In the genomic region with DNA sequence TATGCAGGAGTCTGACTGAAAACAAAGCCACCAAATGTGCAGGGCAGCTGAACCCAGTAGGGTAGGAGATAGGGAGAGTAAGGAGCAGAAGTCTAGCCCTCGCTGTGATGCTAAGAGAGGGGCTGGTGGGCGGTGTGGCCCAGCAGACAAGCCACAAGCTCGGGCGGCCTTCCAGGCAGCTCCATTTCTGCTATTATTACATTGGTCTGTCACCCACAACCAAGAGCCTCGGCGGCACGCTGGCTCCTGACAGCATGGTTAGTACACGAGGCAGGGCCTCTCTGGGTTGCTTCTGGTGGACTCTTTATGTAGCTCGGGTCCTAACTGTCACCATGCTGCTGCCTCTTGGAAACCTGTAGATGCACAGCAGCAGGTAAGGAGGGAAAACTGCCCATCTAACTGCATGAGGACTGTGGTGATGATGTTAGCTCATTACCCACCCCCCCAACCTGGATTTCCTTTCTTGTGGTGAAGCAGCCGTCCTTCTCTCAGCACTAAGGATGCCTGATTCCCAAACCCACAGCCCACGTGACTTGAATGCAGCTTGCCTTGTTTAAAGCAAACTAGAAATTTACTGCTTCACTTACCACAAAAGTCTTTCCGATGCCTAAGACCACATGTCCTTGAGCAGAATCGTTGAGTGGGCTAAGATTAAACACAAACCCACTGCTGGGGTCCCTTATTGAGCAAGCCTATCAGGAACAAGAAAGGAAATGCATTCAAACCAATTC, we compare ENCODE assay signal across 20 mouse cellular contexts. TPM values are rescaled to one million over a fixed set of nuclear protein-coding genes. Genes with fewer than 3 reads are reported as not detected.
DNase-seq lines count a peak whose midpoint lies in the region; ATAC-seq and TF ChIP-seq lines count a peak whose summit lies in the region.
"Had no signal": no experiment of that assay in that cellular context is flagged by ENCODE, and none has a peak within 500 bp of the region (broad histone marks: within the 10 kb centered on the region; RNA-seq: fewer than 3 reads in every experiment).

No protein-coding gene starts in this region.

- no peak for ATAC-seq in embryonic facial prominence, embryonic 12.5 days (ENCODE audit: insufficient number of reproducible peaks, insufficient read depth, low FRiP score, low TSS enrichment)
- no peak for ATAC-seq in liver, postnatal 0 days

- 82% methylated on average over 13 of the region's 13 CpGs for WGBS in embryonic facial prominence, embryonic 12.5 days
- WGBS in embryonic facial prominence, embryonic 10.5 days = 91% methylated on average over 13 of the region's 13 CpGs
- 58% methylated on average over 13 of the region's 13 CpGs for WGBS in liver, postnatal 0 days (ENCODE audit: insufficient replicate concordance)

- H3K9ac ChIP-seq in embryonic facial prominence, embryonic 12.5 days = no peak overlapping the region
- H3K9ac ChIP-seq in liver, postnatal 0 days (replicated peaks) = no peak overlapping the region
- H3K9ac ChIP-seq: hindbrain, embryonic 15.5 days; liver, embryonic 15.5 days; midbrain, embryonic 12.5 days; stomach, embryonic 15.5 days had no signal

- no peak overlapping the region for H3ac ChIP-seq in C2C12 (ENCODE audit: control insufficient read depth, insufficient read length, low read depth)

- no peak for DNase-seq in embryonic facial prominence, embryonic 10.5 days (ENCODE audit: low spot score)
- peak; percentile 30 to 44 for DNase-seq in left cerebral cortex, postnatal 14 days (ENCODE audit: low spot score in 2 of 2)
- no peak for DNase-seq in left cerebral cortex, adult 11 months (ENCODE audit: low spot score)
- peak; percentile 41 to 68 for DNase-seq in left cerebral cortex, postnatal 36 days (ENCODE audit: low spot score in 2 of 2)
- no peak for DNase-seq in neural tube, embryonic 10.5 days (ENCODE audit: extremely low spot score, low spot score)
- no peak for DNase-seq in liver, postnatal 0 days
- DNase-seq: cerebellum, adult 9-11 months; embryo, embryonic 11 days; kidney, adult 18-20 months; kidney, postnatal 36 days; lung, postnatal 36 days had no signal

- no peaks in the 10 kb centered on the region; the same call in 1 of the 2 replicates for H3K4me1 ChIP-seq in embryonic facial prominence, embryonic 12.5 days
- no peaks in the 10 kb centered on the region for H3K4me1 ChIP-seq in embryonic facial prominence, embryonic 10.5 days
- H3K4me1 ChIP-seq in liver, postnatal 0 days (ENCODE audit: insufficient read depth) = peaks cover 4% of the 10 kb centered on the region
- H3K4me1 ChIP-seq: hindbrain, embryonic 15.5 days; midbrain, embryonic 12.5 days; stomach, embryonic 15.5 days had no signal

- H3K79me2 ChIP-seq in C2C12 (ENCODE audit: control insufficient read depth, insufficient read depth) = no peaks in the 10 kb centered on the region

- TF ChIP-seq CTCF in C2C12 (IDR thresholded peaks at IDR 0.05; ENCODE audit: control insufficient read depth, insufficient read depth, insufficient read length) = no peak
- TF ChIP-seq CTCF in liver, postnatal 0 days (IDR thresholded peaks at IDR 0.05; ENCODE audit: low read depth) = no peak

- H3K4me2 ChIP-seq in embryonic facial prominence, embryonic 12.5 days (replicated peaks) = no peak overlapping the region
- no peak overlapping the region for H3K4me2 ChIP-seq in liver, postnatal 0 days (ENCODE audit: low read depth, low read length)
- H3K4me2 ChIP-seq: hindbrain, embryonic 15.5 days; liver, embryonic 15.5 days; midbrain, embryonic 12.5 days; stomach, embryonic 15.5 days had no signal

- no peak for TF ChIP-seq EP300 in liver, postnatal 0 days (IDR thresholded peaks at IDR 0.05; ENCODE audit: low read depth)

- H3K27me3 ChIP-seq in embryonic facial prominence, embryonic 12.5 days = no peaks in the 10 kb centered on the region
- no peaks in the 10 kb centered on the region for H3K27me3 ChIP-seq in embryonic facial prominence, embryonic 10.5 days (replicated peaks; ENCODE audit: low read depth, poor library complexity, severe bottlenecking)
- H3K27me3 ChIP-seq in C2C12 (ENCODE audit: control insufficient read depth, insufficient read depth, insufficient read length) = no peaks in the 10 kb centered on the region
- H3K27me3 ChIP-seq in liver, postnatal 0 days (ENCODE audit: insufficient read depth, low read length) = no peaks in the 10 kb centered on the region
- H3K27me3 ChIP-seq: CH12.LX; hindbrain, embryonic 15.5 days; liver, embryonic 15.5 days; midbrain, embryonic 12.5 days; stomach, embryonic 15.5 days had no signal

- H3K9me3 ChIP-seq in embryonic facial prominence, embryonic 12.5 days = no peaks in the 10 kb centered on the region
- H3K9me3 ChIP-seq in embryonic facial prominence, embryonic 10.5 days = no peaks in the 10 kb centered on the region
- no peaks in the 10 kb centered on the region for H3K9me3 ChIP-seq in liver, postnatal 0 days (ENCODE audit: low read length)
- H3K9me3 ChIP-seq: hindbrain, embryonic 15.5 days; liver, embryonic 15.5 days; midbrain, embryonic 12.5 days; stomach, embryonic 15.5 days had no signal

- no peaks in the 10 kb centered on the region for H3K79me3 ChIP-seq in C2C12 (ENCODE audit: low read depth)

- no peak overlapping the region for H3K4me3 ChIP-seq in embryonic facial prominence, embryonic 12.5 days
- H3K4me3 ChIP-seq in embryonic facial prominence, embryonic 10.5 days = no peak overlapping the region
- no peak overlapping the region for H3K4me3 ChIP-seq in C2C12 (ENCODE audit: insufficient read depth, poor library complexity, severe bottlenecking)
- H3K4me3 ChIP-seq in liver, postnatal 0 days (ENCODE audit: low read depth, low read length) = no peak overlapping the region
- H3K4me3 ChIP-seq: hindbrain, embryonic 15.5 days; left cerebral cortex, adult 2 months; liver, embryonic 15.5 days; midbrain, embryonic 12.5 days; stomach, embryonic 15.5 days had no signal

- intact Hi-C loops in left cerebral cortex, postnatal 14 days (cut with DNase I) = loop anchor here (5.0 kb wide), 1 partner anchor 102 kb away; no protein-coding TSS in a partner anchor
- intact Hi-C loops in left cerebral cortex, postnatal 36 days (cut with DNase I) = loop anchor here (5.0 kb wide), 1 partner anchor 102 kb away; no protein-coding TSS in a partner anchor

- H3K36me3 ChIP-seq in embryonic facial prominence, embryonic 12.5 days = peaks cover 77% of the 10 kb centered on the region
- H3K36me3 ChIP-seq in embryonic facial prominence, embryonic 10.5 days (replicated peaks) = peaks cover 94% of the 10 kb centered on the region
- H3K36me3 ChIP-seq in C2C12 (ENCODE audit: control insufficient read depth, insufficient read depth) = no peaks in the 10 kb centered on the region
- peaks cover 28% of the 10 kb centered on the region for H3K36me3 ChIP-seq in liver, postnatal 0 days (replicated peaks; ENCODE audit: insufficient read depth, low read length)

- peak overlapping the region; percentile 50; the same call in 1 of the 2 replicates for H3K27ac ChIP-seq in embryonic facial prominence, embryonic 12.5 days
- no peak overlapping the region for H3K27ac ChIP-seq in embryonic facial prominence, embryonic 10.5 days (replicated peaks)
- H3K27ac ChIP-seq in liver, postnatal 0 days (ENCODE audit: low read depth) = no peak overlapping the region
- H3K27ac ChIP-seq: hindbrain, embryonic 15.5 days; left cerebral cortex, adult 2 months; liver, embryonic 15.5 days; midbrain, embryonic 12.5 days; stomach, embryonic 15.5 days had no signal

TF ChIP-seq in C2C12, 6 proteins besides CTCF, POLR2A, EP300 and RAD21:
- TF ChIP-seq MAX (IDR thresholded peaks at IDR 0.05) = no peak
- no peak for TF ChIP-seq FOSL1 (IDR thresholded peaks at IDR 0.05; ENCODE audit: insufficient read depth, low read length, poor library complexity, severe bottlenecking)
- no peak for TF ChIP-seq CEBPB (IDR thresholded peaks at IDR 0.05; ENCODE audit: low read depth)
- peak; percentile 38 for TF ChIP-seq USF1 (IDR thresholded peaks at IDR 0.05; ENCODE audit: low read depth)
- TF ChIP-seq MYOG (IDR thresholded peaks at IDR 0.05; ENCODE audit: control insufficient read depth, extremely low read depth, insufficient read length) = no peak

RNA-seq across cellular contexts. Expression of a gene that starts 34.6 kb away (rescaled TPM):
- 0.08 and 0.42 TPM in 2 replicates for polyA plus RNA-seq in embryonic facial prominence, embryonic 12.5 days (2016; fragmentation: Nextera tagmentation; extraction: Ambion mirVana)
- not detected in 2 replicates for polyA plus RNA-seq in embryonic facial prominence, embryonic 10.5 days (2016; fragmentation: Nextera tagmentation; extraction: Ambion mirVana)
- total RNA-seq in left cerebral cortex, postnatal 14 days (2021) = 1 to 10 TPM; 2.1 to 3.7 TPM
- not detected for polyA plus RNA-seq in C2C12 (2012; fragmentation: generic; extraction: Trizol)
- total RNA-seq in left cerebral cortex, postnatal 36 days (2021) = 1 to 10 TPM in 1 of 2 experiments, under 1 TPM in 1; 0.72 to 1.1 TPM
- 6.1 and 11.7 TPM in 2 replicates for polyA plus RNA-seq in liver, postnatal 0 days (2015; fragmentation: Nextera tagmentation; extraction: Ambion mirVana)
- total RNA-seq: granulocyte monocyte progenitor cell, adult 5-6 weeks had no signal
- polyA plus RNA-seq: hindbrain, embryonic 15.5 days; midbrain, embryonic 12.5 days had no signal

RNA-seq across cellular contexts. Expression of a gene that starts 59.2 kb away (rescaled TPM):
- 37.1 and 38.1 TPM in 2 replicates for polyA plus RNA-seq in embryonic facial prominence, embryonic 12.5 days (2016; fragmentation: Nextera tagmentation; extraction: Ambion mirVana)
- polyA plus RNA-seq in embryonic facial prominence, embryonic 10.5 days (2016; fragmentation: Nextera tagmentation; extraction: Ambion mirVana) = 25.9 and 27.2 TPM in 2 replicates
- 10 to 100 TPM; 25.8 to 25.9 TPM for total RNA-seq in left cerebral cortex, postnatal 14 days (2021)
- 2.3 TPM for polyA plus RNA-seq in C2C12 (2012; fragmentation: generic; extraction: Trizol)
- 10 to 100 TPM; 27.0 to 27.7 TPM for total RNA-seq in left cerebral cortex, postnatal 36 days (2021)
- 4.5 and 6.5 TPM in 2 replicates for polyA plus RNA-seq in liver, postnatal 0 days (2015; fragmentation: Nextera tagmentation; extraction: Ambion mirVana)

Comparison
In these comparisons a context has a peak if more than half of its experiments do, and no peak if none do; other contexts are left out.
1. DNase-seq: peak in left cerebral cortex, postnatal 14 days (2 of 2) and left cerebral cortex, postnatal 36 days (2 of 2); none in embryonic facial prominence, embryonic 10.5 days (single experiment), left cerebral cortex, adult 11 months (single experiment), neural tube, embryonic 10.5 days (single experiment) and liver, postnatal 0 days (single experiment).